Mouse (Mus musculus) heart, postnatal 25 days (tissue): Measurements from ENCODE around the gene Lcmt2. TPM values are rescaled to one million over a fixed set of nuclear protein-coding genes. Genes with fewer than 3 reads are reported as not detected.

ENCODE experiments used
- DNase-seq: peaks from one replicate; pipeline ENCODE4 v3.0.0; 2022; ENCODE audit warnings: low spot score
- intact Hi-C: fragments of 180-260 bp; cut with DNase I; formaldehyde crosslinking; loops from one replicate; pipeline ENCODE4 v1.15.1; 2025
- total RNA-seq, 2 experiments: library from RNA; stranded (reverse); gene quantifications; 2 replicates each; pipeline ENCODE4 v1.2.3; 2021

The Lcmt2 gene
- 1 to 10 TPM; 9.5 to 9.7 TPM for total RNA-seq

DNA sequence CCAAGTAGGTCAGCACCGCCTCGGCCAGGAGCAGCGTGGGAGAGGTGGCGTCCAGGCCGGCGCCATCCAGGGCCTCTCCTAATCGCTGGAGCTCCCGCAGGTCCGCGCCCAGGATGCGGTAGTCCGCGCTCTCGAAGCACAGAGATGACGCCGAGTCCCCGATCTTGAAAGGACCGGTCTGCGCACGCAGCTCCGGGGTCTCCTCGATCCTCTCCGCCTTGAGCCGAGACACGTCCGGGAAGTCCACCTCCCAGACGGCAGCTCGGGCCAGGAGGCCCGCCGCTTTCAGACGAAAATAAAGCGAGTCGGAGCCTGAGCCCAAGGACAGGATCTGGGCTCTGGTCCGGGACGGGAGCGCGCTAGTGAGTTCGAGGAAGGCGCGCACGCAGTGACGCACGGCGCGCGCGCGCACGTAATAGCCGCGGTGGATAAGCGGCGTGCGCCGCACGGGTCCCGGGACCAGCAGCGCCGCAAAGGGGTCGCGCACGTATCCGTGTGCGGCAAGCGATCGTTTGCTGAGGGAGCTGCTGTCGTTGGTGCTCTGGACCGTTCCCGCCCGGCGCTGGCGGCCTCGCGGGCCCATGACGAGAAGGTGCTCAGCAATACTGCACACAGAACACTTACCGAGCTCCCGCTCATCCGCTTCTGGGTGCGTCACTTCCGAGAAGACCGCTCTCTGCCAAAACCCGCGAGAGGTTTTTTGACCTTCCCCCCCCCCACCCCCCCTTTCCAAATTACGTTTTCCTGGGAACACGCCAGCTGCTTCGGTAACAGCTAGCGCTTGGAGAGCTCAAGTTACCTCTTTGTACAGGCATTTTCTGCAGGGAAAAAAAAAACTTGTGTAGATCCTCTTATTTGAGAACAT, at the start of gene Lcmt2, which contains the start of gene Adal:
Gene Lcmt2 (minus strand): TSS at position 636 of the 865 bp plus-strand sequence.
Gene Adal (plus strand): TSS at position 411 of the 865 bp plus-strand sequence.
- peak; percentile 85 for DNase-seq
- intact Hi-C loops, result loop anchor here (2.0 kb wide), 1 partner anchor 31 kb away; the partner anchor contains the start of genes Tubgcp4 and Zscan29

- no peak for DNase-seq
- intact Hi-C loops, result no loop called here
Measured at GRCm38 (mm10) chr2:121188530-121188929, 48.1 kb upstream of the Lcmt2 start.

DNA sequence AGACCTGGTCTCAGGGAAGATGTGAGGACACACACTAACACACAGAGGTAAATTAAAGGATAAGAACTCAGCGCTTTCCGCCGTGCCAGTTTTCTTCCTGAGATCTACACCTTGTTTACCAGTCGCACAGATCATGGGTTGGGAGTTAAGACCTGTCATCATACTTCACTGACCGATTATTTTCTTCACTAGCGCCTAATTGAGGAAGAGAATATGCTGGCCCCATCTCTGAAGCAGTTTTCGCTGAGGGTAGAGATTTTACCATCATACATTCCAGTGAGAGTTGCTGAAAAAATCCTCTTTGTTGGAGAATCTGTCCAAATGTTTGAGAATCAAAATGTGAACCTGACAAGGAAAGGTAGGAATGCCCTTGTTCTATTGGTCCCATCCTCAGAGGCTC, 43.7 kb upstream of the Lcmt2 start:
- DNase-seq, result no peak
- intact Hi-C loops, result no loop called here

DNA sequence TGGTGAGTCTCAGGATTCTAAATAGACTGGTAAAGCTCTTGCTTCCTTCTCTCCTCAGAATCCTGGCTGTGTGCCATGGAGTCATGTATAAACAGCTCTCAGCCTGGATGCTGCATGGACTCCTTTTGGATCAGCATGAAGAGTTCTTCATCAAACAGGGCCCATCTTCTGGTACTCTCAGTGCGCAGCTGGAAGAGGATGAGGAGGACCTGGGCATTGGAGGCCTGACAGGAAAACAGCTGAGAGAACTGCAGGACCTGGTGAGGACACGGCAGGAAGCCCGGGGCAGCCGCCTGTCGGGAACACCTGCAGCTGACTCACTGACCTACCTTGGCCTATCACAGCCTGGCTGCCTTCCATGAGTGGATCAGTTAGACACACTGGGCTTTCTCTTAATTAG, 43.0 kb upstream of the Lcmt2 start:
- no peak for DNase-seq
- intact Hi-C loops, result no loop called here

DNA sequence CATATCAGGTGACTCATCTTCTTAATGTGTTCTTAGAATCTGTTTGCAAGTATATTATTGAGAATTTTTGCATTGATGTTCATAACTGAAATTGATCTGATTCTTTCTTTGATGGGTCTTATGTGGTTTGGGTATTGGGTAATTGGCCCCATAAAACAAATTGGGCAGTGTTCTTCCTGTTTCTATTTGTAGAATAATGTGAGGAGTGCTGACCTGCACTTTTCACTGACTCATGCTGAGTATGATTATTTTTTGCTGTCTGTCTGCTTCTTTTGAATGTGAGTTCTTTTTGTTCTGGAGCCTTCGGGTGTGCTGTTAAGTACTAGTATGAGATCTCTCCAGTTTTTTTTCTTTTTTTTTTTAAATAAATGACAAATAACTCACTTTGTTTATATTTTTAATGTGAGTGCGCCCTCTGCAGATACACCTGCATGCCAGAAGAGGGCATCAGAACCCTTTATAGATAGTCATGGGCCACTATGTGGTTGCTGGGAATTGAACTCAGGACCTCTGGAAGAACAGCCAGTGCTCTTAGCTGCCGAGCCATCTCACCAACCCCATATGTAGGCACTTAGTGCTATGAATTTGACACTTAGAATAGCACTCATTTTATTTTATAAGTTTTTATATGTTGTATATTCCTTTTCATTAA, 38.5 kb upstream of the Lcmt2 start:
- DNase-seq, result no peak
- intact Hi-C loops, result no loop called here

- peak; percentile 83 for DNase-seq
- intact Hi-C loops, result loop anchor here (2.0 to 5.0 kb wide), 2 partner anchors 30 to 186 kb away; partner anchors contain the start of genes Adal, Ckmt1, Lcmt2 and Ppip5k1
Measured at GRCm38 (mm10) chr2:121170980-121171742, 30.7 kb upstream of the Lcmt2 start, which contains the start of gene Zscan29. Gene Zscan29, minus strand, starts transcription at chr2:121171125.

DNA sequence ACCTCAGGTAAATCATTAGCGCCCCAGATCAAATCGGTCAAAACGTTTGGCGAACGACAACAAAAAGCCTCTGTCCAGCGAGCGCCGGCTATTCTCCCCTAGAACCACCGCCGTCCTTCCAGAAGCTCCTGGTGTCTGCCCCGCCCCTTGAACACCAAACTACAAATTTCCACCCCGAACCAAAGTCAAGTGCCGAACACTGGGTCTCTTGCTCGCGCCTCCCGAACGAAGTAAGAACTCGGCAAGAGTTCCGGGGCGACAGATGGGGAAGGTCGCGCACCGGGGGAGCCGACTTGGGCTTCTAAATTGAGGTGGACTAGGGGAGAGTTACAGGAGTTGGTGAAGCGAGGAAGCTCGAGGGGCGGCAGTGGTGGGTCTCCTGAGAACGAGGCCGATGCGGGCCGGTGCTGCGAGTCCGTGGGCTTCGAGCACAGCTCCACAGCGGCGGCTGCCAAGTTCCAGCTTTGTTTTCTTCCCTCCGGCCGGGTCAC, 30.1 kb upstream of the Lcmt2 start, which contains the start of gene Tubgcp4:
Gene Tubgcp4 (plus strand): TSS at position 174 of the 491 bp plus-strand sequence.
- intact Hi-C loops, result loop anchor here (2.0 to 5.0 kb wide), 2 partner anchors 30 to 187 kb away; partner anchors contain the start of genes Adal, Ckmt1, Lcmt2 and Ppip5k1
- no peak for DNase-seq

DNA sequence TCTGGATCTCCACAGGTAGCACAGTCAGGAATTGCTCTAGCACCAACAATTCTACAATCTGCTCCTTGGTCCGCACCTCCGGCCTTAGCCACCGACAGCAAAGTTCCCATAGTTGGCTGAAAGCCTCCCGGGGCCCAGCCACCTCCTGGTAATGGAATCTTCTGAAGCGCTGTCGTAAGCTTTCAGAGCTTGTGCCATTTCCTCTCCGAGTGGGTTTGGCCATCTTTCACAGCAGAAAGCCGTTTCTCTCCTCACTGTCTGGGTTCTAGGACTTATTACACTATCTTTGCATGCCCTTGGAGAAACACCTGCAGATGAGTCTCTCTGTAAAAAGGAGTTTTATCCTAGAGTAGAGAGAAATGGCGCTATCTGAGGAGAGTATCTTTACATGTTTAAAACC, 29.4 kb upstream of the Lcmt2 start:
- no peak for DNase-seq
- intact Hi-C loops, result loop anchor here (2.0 to 5.0 kb wide), 2 partner anchors 29 to 187 kb away; partner anchors contain the start of genes Adal, Ckmt1, Lcmt2 and Ppip5k1

GRCm38 (mm10) chr2:121169173-121169572, 28.7 kb upstream of the Lcmt2 start:
- intact Hi-C loops, result no loop called here
- DNase-seq, result no peak

DNA sequence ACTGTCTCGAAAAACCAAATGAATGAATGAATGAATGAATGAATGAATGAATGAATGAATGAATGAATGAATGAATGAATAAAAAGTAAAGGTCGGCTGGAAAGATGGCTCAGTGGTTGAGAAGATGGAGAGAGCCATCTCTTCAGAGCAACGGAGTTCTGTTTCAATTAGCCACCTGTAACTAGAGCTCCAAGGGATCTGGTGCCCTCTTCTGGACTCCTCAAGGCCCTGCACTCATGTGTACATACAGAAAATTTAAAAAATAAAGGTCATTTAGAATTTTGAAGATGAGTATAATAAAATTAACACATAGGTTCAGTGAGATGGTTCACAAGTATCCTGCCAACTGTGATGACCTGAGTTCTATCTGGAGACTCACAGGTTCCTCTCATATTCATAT, 12.6 kb upstream of the Lcmt2 start:
- intact Hi-C loops, result no loop called here
- DNase-seq, result no peak

DNA sequence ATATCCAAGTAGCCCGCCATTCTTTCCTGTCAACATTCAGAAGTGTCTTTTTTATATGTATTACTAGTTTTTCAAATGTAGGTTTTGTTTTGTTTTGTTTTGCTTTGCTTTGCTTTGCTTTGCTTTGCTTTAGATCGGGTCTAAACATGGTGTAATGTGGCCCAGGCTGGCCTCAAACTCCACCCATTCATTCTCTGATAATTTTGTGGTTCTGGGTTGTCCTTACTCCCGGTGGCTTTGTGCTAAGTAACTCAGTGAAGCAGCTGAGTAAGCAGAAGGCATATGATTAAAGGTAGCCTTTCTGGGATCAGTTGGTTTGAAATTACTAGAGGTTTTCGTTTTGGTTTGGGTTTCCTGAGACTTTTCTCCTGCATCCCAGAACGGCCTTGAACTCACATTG, 9.2 kb upstream of the Lcmt2 start:
- intact Hi-C loops, result no loop called here
- DNase-seq, result no peak

DNA sequence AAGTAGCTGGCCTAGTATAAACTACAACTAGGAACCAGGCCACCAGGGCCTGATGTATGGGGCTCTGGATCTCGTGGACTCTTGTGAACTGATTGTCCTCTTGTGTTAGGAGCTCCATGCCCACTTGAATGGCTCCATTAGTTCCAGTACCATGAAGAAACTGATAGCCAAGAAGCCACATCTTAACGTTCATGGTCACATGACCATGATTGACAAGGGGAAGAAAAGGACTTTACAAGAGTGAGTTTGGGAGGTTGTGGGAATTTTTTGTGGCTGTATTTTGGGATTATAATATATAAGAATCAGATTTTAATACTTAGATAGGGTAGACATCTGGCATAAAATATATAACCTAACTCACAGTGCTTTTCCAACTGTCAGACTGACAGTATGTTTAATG, 2.0 kb upstream of the Lcmt2 start:
- intact Hi-C loops, result no loop called here
- DNase-seq, result no peak

DNA sequence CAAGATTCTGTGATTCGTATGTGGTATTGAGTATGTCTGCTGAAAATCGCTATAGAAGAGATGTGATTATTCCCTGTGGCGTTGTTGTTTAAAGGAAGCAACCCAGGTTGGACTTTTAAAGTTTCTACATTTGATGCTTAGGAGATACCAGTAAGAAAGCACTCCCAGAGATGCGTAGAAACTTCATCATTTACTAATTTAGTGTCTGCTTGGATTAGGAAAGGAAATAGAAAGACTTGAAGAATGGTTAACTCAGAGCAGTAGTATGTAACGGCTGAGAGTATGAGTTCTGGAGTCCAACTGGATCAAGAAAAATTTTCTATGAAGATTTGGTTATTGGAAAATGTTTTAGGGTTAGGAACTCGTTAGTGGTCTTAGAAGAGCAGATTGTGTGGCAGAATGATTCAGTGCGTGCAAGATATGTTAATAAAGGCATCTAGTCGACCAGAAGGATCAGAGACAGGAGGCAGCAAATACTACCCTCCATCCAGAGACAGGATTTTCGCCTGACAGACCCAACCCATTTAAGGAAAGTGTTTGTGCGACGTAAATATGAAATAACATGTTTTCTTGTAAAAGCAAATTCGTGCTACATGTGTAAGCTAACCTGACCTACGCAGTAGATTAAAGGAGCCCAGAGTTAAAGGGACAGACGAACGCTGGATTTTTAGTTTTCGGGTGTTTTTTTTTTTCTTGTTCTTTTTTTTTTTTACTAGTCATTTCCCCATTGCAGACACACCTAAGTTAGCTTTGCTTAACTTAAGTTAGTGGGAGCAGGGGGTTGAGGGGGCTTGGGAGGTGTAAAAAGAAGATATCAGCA, 973 bp upstream of the Lcmt2 start:
- intact Hi-C loops, result loop anchor here (2.0 kb wide), 1 partner anchor 29 kb away; the partner anchor contains the start of genes Tubgcp4 and Zscan29

DNA sequence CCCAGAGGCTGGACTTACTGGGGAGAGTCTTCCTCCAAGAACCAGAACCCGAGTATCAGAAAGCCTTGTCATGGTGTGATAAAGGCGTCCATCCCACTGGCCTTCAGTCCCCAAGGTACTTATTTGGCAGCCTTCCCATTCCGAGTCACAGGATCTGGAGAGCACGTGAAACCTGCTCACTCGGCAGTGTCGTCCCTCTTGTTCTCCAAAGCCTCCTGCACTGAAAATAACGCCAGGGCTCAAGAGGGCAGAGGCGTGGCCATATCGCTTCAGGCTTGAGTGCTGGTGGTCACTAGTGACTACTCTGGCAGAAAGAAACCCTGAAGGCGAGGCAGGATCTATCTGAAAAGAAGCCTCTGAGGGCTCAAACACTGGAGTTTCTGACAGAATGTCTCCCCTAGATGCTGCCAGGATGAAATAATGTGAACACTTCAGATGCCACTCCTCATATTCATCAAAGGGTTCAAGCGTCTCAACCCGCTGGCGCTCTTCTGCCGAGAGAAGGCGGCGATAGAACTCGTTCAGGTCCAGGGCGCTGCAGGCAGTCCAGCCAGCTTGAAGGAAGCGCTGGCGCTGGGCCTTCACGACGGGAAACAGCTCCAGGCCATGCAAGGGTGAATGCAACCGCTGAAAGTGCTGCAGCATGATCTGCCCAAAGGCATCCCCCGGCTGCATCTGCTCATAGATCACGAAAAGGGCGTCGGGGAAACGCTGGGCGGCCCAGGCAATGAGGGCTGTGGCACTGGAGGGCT, 1.0 kb downstream of the Lcmt2 start:
- intact Hi-C loops, result loop anchor here (2.0 kb wide), 1 partner anchor 31 kb away; the partner anchor contains the start of genes Tubgcp4 and Zscan29

More for the DNA sequence above, 973 bp upstream of the Lcmt2 start:
- DNase-seq, result no peak

GRCm38 (mm10) chr2:121137371-121137770, 3.1 kb downstream of the Lcmt2 start:
- DNase-seq, result no peak
- intact Hi-C loops, result no loop called here

More for the DNA sequence above, 1.0 kb downstream of the Lcmt2 start:
- DNase-seq, result peak; percentile 12

DNA sequence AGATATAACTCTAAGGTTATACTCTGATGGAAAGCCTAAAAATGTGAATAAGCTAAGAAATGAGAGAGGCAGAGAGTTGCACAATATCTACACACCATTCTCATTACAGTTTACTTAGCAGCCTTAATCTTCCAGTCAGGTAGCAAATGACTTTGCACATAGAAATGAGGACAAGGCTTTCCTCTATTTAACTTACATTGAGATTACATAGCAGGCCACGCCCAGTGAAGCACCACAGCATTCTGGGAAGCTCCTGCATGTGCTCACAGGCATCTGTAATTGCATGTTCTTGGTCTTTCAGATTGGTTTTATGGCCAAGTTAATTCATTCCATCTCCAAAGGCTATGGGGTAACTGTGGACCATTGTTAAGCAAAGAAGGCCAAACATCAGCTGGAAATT, 7.6 kb downstream of the Lcmt2 start:
- no peak for DNase-seq
- intact Hi-C loops, result no loop called here

DNA sequence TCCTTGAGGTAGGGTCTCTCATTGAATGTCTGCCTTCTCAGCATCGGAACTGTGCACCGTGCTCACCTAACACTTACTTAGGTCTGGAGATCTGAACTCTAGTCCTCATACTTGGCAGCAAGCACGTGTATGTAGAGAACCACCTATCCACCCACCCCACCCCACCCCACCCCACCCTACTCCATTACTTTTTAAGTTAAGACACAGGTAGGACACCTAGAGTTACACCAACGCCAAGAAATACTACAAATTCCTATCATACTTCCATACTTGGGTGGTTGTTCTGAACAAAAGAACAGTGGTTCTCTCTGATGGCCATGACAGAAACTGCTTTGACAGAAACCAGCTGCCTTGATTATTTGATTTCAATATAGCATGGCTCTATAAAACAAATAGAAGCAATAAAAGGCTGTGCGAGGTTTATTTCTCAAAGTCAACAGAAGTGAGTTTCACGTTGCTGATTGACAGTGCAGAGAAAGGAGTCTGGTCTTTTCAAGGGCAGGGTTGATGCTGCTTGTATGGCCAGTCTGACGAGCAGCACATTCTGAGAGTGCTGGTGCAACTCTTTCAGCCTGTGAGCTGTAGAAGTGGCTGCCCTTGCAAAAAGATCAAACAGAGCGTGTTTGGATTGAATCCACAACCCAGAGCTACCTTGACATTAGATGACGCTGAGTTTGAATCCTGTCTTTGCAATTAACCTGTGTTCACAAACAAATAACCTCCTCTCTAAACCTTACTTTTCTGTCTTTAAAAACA, 11.4 kb downstream of the Lcmt2 start:
- intact Hi-C loops, result no loop called here
- no peak for DNase-seq
